Mouse (Mus musculus) heart, embryonic 14.5 days (tissue): Measurements from ENCODE around the gene Gm14190. TPM values are rescaled to one million over a fixed set of nuclear protein-coding genes. Genes with fewer than 3 reads are reported as not detected.
"Not testable (repeated sequence)": the region's sequence is repeated elsewhere in the genome, so short reads cannot be mapped to it uniquely, and the experiment has no call there.

Source experiments
- ATAC-seq: fragments of 200-750 bp; cut with Nextera tagmentation; 2 replicates; pipeline ENCODE4 v1.8.0; 2017; ENCODE audit warnings: low read depth, moderate TSS enrichment; ENCODE audit not compliant: insufficient number of reproducible peaks, insufficient read depth, low FRiP score
- H3K27ac ChIP-seq, 2 experiments: fragments of 200-500 bp in 1 of 2; fragments of 300-500 bp in 1 of 2; sonication (generic) in 1 of 2; replicated peaks in 1 of 2; 2 replicates each; pipeline ENCODE4 v1.5.1; 2012 to 2014; ENCODE audit warnings: low read depth in 2 of 2, low read length in 2 of 2, control low read depth in 1 of 2, mild to moderate bottlenecking in 1 of 2, mixed read lengths in 1 of 2; ENCODE audit not compliant: control insufficient read depth in 1 of 2, insufficient read depth in 1 of 2
- H3K27me3 ChIP-seq: fragments of 300-500 bp; sonication (generic); 2 replicates; pipeline ENCODE4 v1.6.1; 2014; ENCODE audit warnings: mild to moderate bottlenecking, low read length, control low read depth; ENCODE audit not compliant: control insufficient read depth, insufficient read depth
- H3K36me3 ChIP-seq: fragments of 300-500 bp; sonication (generic); 2 replicates; pipeline ENCODE4 v1.6.1; 2014; ENCODE audit warnings: mild to moderate bottlenecking, control low read depth, low read length, mixed read lengths; ENCODE audit not compliant: control insufficient read depth, insufficient read depth
- H3K4me1 ChIP-seq, 2 experiments: fragments of 200-500 bp in 1 of 2; fragments of 300-500 bp in 1 of 2; sonication (generic) in 1 of 2; 2 replicates each; pipeline ENCODE4 v1.6.1; 2012 to 2014; ENCODE audit warnings: low read length in 2 of 2, control low read depth in 1 of 2, mixed read lengths in 1 of 2; ENCODE audit not compliant: control insufficient read depth in 2 of 2, insufficient read depth in 2 of 2
- H3K4me2 ChIP-seq: fragments of 300-500 bp; sonication (generic); 2 replicates; pipeline ENCODE4 v1.6.1; 2014; ENCODE audit warnings: mild to moderate bottlenecking, low read length
- H3K4me3 ChIP-seq, 2 experiments: fragments of 200-500 bp in 1 of 2; fragments of 300-500 bp in 1 of 2; sonication (generic) in 1 of 2; 2 replicates each; pipeline ENCODE4 v1.5.1; 2012 to 2014; ENCODE audit warnings: low read length in 2 of 2, mild to moderate bottlenecking in 2 of 2, control low read depth in 1 of 2, low read depth in 1 of 2, moderate library complexity in 1 of 2; ENCODE audit not compliant: control insufficient read depth in 1 of 2, insufficient read depth in 1 of 2
- H3K9ac ChIP-seq: fragments of 300-500 bp; sonication (generic); 2 replicates; pipeline ENCODE4 v1.6.1; 2014; ENCODE audit warnings: mild to moderate bottlenecking, low read length
- H3K9me3 ChIP-seq: fragments of 300-500 bp; sonication (generic); 2 replicates; pipeline ENCODE4 v1.6.1; 2016; ENCODE audit warnings: low read length, control low read depth; ENCODE audit not compliant: control insufficient read depth
- WGBS: fragments of 180-500 bp; shearing (Covaris S2); extraction: QIAGEN DNeasy Blood & Tissue Kit; methylation state at CpG from one replicate; pipeline ENCODE4 v1.1.7; 2014; 5-methylcytosine and 5-hydroxymethylcytosine counted together
- polyA plus RNA-seq: library from polyadenylated mRNA; unstranded; fragments of >200 nt; fragmentation: Nextera tagmentation; extraction: Ambion mirVana; gene quantifications from 2 replicates; pipeline ENCODE4 v1.2.1, GENCODE M21; 2014

Gene Gm14190
- polyA plus RNA-seq, 1 experiment from 2014 or later, result not detected

GRCm38 (mm10) chr11:99659256-99659655 lies 31.3 kb downstream of the Gm14190 start:
- H3K27me3 ChIP-seq, result no peaks in the 10 kb centered on the region
- ATAC-seq, result no peak
- H3K27ac ChIP-seq, result no peak overlapping the region
- H3K9me3 ChIP-seq, result no peaks in the 10 kb centered on the region
- no peak overlapping the region for H3K4me3 ChIP-seq
- no peak overlapping the region for H3K9ac ChIP-seq
- no peak overlapping the region for H3K4me2 ChIP-seq
- WGBS, result 77% methylated on average over 4 of the region's 4 CpGs
- no peaks in the 10 kb centered on the region for H3K4me1 ChIP-seq
- no peaks in the 10 kb centered on the region for H3K36me3 ChIP-seq

GRCm38 (mm10) chr11:99658467-99659010 lies 32.0 kb downstream of the Gm14190 start, which contains the start of gene Gm11563:
Gene Gm11563, minus strand, starts transcription at chr11:99658960.
- not testable (repeated sequence) for H3K4me1 ChIP-seq, H3K27me3 ChIP-seq, H3K9ac ChIP-seq, H3K4me2 ChIP-seq, ATAC-seq, H3K27ac ChIP-seq, H3K4me3 ChIP-seq, H3K36me3 ChIP-seq, H3K9me3 ChIP-seq
- WGBS, result 51% methylated on average over 10 of the region's 10 CpGs

GRCm38 (mm10) chr11:99657051-99657450 lies 33.5 kb downstream of the Gm14190 start:
- 50% methylated on average over 5 of the region's 5 CpGs for WGBS
- no peak for ATAC-seq
- H3K9ac ChIP-seq, result no peak overlapping the region
- no peak overlapping the region for H3K4me3 ChIP-seq
- H3K36me3 ChIP-seq, result no peaks in the 10 kb centered on the region
- H3K4me1 ChIP-seq, result no peaks in the 10 kb centered on the region
- H3K27me3 ChIP-seq, result no peaks in the 10 kb centered on the region
- H3K4me2 ChIP-seq, result no peak overlapping the region
- no peak overlapping the region for H3K27ac ChIP-seq
- no peaks in the 10 kb centered on the region for H3K9me3 ChIP-seq

GRCm38 (mm10) chr11:99650136-99650535 lies 40.4 kb downstream of the Gm14190 start, which contains the start of gene Gm11555:
Gene Gm11555, minus strand, starts transcription at chr11:99650236.
- Histone ChIP-seq H3K4me3 (no peak within 1 kb of the TSS), H3K4me1 (no peaks in the 10 kb centered on the region), H3K27me3 (no peaks in the 10 kb centered on the region), H3K36me3 (no peaks in the 10 kb centered on the region), H3K27ac (no peak within 1 kb of the TSS), H3K9ac (no peak within 1 kb of the TSS), H3K4me2 (no peak within 1 kb of the TSS), H3K9me3 (no peaks in the 10 kb centered on the region)
- no peak for ATAC-seq
- 69% methylated on average over 2 of the region's 2 CpGs for WGBS

GRCm38 (mm10) chr11:99646444-99646843 lies 44.1 kb downstream of the Gm14190 start:
- 81% methylated on average over 15 of the region's 15 CpGs for WGBS
- H3K27ac ChIP-seq, result no peak overlapping the region
- no peaks in the 10 kb centered on the region for H3K9me3 ChIP-seq
- H3K9ac ChIP-seq, result no peak overlapping the region
- H3K4me2 ChIP-seq, result no peak overlapping the region
- H3K4me3 ChIP-seq, result no peak overlapping the region
- H3K27me3 ChIP-seq, result no peaks in the 10 kb centered on the region
- no peaks in the 10 kb centered on the region for H3K4me1 ChIP-seq
- no peaks in the 10 kb centered on the region for H3K36me3 ChIP-seq
- no peak for ATAC-seq

- no peak overlapping the region for H3K27ac ChIP-seq
- ATAC-seq, result no peak
- H3K4me3 ChIP-seq, result no peak overlapping the region
- no peaks in the 10 kb centered on the region for H3K9me3 ChIP-seq
- no peaks in the 10 kb centered on the region for H3K27me3 ChIP-seq
- H3K4me2 ChIP-seq, result no peak overlapping the region
- no peaks in the 10 kb centered on the region for H3K36me3 ChIP-seq
- H3K4me1 ChIP-seq, result no peaks in the 10 kb centered on the region
- 75% methylated on average over 3 of the region's 3 CpGs for WGBS
- H3K9ac ChIP-seq, result no peak overlapping the region
Measured at GRCm38 (mm10) chr11:99644351-99644750, 46.2 kb downstream of the Gm14190 start.

GRCm38 (mm10) chr11:99643635-99644139 lies 46.9 kb downstream of the Gm14190 start, which contains the start of gene Krtap4-7:
Gene Krtap4-7, minus strand, starts transcription at chr11:99644089.
- not testable (repeated sequence) for H3K4me2 ChIP-seq, H3K9me3 ChIP-seq, H3K36me3 ChIP-seq, H3K9ac ChIP-seq, H3K27ac ChIP-seq, ATAC-seq, H3K4me3 ChIP-seq, H3K4me1 ChIP-seq, H3K27me3 ChIP-seq
- WGBS, result 79% methylated on average over 9 of the region's 9 CpGs

GRCm38 (mm10) chr11:99640926-99641325 lies 49.6 kb downstream of the Gm14190 start:
- Histone ChIP-seq H3K4me3 (no peak overlapping the region), H3K9ac (no peak overlapping the region), H3K27ac (no peak overlapping the region), H3K4me2 (no peak overlapping the region), H3K4me1 (no peaks in the 10 kb centered on the region), H3K36me3 (no peaks in the 10 kb centered on the region), H3K27me3 (no peaks in the 10 kb centered on the region), H3K9me3 (no peaks in the 10 kb centered on the region)
- no peak for ATAC-seq
- 31% methylated on average over 1 of the region's 1 CpGs for WGBS
